Mouse (Mus musculus) megakaryocyte, embryonic 14.5 days (primary cell): ENCODE measurements around the gene Prkaca.

Source experiments
- FLI1 ChIP-seq: IDR thresholded peaks from 2 replicates; pipeline ENCODE4 v1.6.1; 2012; ENCODE audit warnings: low read length, inconsistent platforms, mixed read lengths
- GATA1 ChIP-seq: IDR thresholded peaks from 3 replicates; pipeline ENCODE4 v1.6.1; 2012; ENCODE audit warnings: mixed read lengths, low read length, inconsistent platforms, borderline replicate concordance

DNA sequence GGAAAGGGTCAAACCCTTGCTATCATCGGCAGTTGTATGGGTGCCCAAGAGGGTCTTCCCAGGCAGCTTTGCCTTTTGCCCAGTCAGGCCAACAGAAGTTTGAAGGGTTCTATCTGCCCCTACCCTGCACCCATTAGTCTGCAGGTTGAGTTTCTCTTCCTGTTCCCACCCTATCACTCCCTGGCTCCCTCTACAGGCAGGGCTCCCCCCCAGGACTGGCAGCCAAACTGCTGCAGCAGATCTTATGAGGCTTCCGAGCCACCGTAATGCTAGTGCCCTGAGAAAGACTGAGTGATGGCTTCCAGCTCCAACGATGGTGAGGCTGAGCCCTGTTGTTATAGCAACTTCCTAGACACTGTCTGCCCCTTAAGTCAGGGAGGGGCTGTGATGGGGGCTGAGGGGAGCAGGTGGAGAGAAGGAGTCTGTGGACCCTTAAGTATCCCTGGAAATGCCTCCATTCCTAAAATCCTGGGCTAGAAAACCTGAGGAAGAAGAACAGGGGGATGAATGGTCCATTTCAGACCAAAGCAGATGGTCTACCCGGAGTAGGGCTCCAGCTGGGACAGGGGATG is 4.1 kb downstream of the Prkaca start:
- TF ChIP-seq GATA1 (no peak), FLI1 (no peak)
